Mouse (Mus musculus): Measurements from ENCODE around the gene Actr3b.

DNA sequence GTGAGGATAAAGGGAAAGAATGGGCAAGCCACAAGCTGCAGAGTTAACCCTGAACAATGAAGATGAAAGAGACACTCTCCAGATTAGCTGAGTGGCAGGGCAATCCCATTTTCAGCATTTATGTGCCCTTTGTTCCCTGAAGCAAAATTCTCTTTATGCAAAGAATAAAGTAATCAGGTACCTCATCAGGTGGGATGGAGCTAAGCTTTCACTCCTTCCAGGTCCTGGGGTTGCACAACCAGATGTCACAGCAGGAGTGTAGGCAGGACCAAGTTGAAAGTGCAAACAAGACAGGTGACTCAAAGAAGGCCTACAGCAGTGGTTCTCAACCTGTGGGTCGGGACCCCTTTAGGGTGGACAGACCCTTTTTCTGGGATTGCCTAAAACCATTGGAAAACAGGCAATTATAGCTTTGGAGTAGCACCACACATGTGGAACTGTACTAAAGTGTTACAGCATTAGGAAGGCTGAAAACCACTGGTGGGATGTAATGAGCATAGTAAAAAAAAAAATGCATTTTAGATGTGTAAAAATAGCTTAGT lies 35.6 kb upstream of the Actr3b start:
- TF ChIP-seq CTCF (IDR thresholded peaks at IDR 0.05; ENCODE audit: low read depth, low read length): no peak
- TF ChIP-seq POLR2AphosphoS5 (IDR thresholded peaks at IDR 0.05; ENCODE audit: insufficient replicate concordance, low read depth, low read length): no peak
- no peak for TF ChIP-seq GATA1 (IDR thresholded peaks at IDR 0.05; ENCODE audit: borderline replicate concordance, low read length)
- no peak for TF ChIP-seq GATA2 (IDR thresholded peaks at IDR 0.05; ENCODE audit: borderline replicate concordance, low read depth, low read length)
